Mouse (Mus musculus): ENCODE data around the gene Eef1akmt1. TPM values are rescaled to one million over a fixed set of nuclear protein-coding genes. Genes with fewer than 3 reads are reported as not detected.

Gene Eef1akmt1
- polyA plus RNA-seq, 1 experiment from 2014 or later, result 82.3 TPM

DNA sequence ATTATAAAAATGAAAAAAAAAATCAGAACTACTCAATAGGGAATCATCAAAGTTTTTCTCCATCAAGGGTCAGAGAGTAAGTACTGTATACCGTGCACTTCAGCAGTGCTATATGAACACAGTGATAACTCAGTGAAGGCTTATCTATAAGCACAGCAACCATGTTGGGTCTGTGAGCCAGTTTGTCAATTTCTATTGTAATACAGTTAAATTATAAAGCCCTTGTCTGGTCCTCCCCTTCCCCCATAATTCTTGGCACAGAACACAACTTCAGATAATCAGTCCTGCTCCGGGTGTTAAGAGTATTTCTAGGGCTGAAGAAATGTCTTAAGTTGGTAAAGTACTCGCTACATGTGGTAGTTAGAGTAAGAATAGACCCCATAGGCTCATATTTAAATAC lies 20.4 kb upstream of the Eef1akmt1 start:
- 92% methylated on average over 3 of the region's 3 CpGs for WGBS
- Histone ChIP-seq H3K9ac (no peak overlapping the region), H3K9me3 (replicated peaks) (no peaks in the 10 kb centered on the region), H3K4me2 (no peak overlapping the region), H3K4me1 (no peaks in the 10 kb centered on the region), H3K4me3 (replicated peaks) (no peak overlapping the region), H3K27me3 (no peaks in the 10 kb centered on the region), H3K36me3 (peaks cover 83% of the 10 kb centered on the region), H3K27ac (no peak overlapping the region)
- ATAC-seq (replicated peaks; ENCODE audit: low FRiP score), result no peak

GRCm38 (mm10) chr14:57576364-57577060 lies 5.1 kb upstream of the Eef1akmt1 start:
- Histone ChIP-seq H3K4me2 (no peak overlapping the region), H3K4me3 (replicated peaks) (no peak overlapping the region), H3K36me3 (peaks cover 34% of the 10 kb centered on the region), H3K27ac (no peak overlapping the region), H3K27me3 (no peaks in the 10 kb centered on the region), H3K9me3 (replicated peaks) (0 out of 2 replicates have a peak, but pooled peaks cover 2% of the 10 kb centered on the region), H3K4me1 (no peaks in the 10 kb centered on the region), H3K9ac (no peak overlapping the region)
- no peak for ATAC-seq (replicated peaks; ENCODE audit: low FRiP score)
- 96% methylated on average over 2 of the region's 2 CpGs for WGBS

GRCm38 (mm10) chr14:57574792-57575587 lies 3.6 kb upstream of the Eef1akmt1 start:
- H3K9ac ChIP-seq, result no peak overlapping the region
- H3K36me3 ChIP-seq, result peaks cover 21% of the 10 kb centered on the region
- no peaks in the 10 kb centered on the region for H3K27me3 ChIP-seq
- 88% methylated on average over 6 of the region's 6 CpGs for WGBS
- H3K4me1 ChIP-seq, result peaks cover 6% of the 10 kb centered on the region; the same call in 1 of the 2 replicates
- no peak overlapping the region for H3K27ac ChIP-seq
- no peak overlapping the region for H3K4me3 ChIP-seq (replicated peaks)
- no peak overlapping the region for H3K4me2 ChIP-seq
- H3K9me3 ChIP-seq (replicated peaks), result 0 out of 2 replicates have a peak, but pooled peaks cover 2% of the 10 kb centered on the region
- no peak for ATAC-seq (replicated peaks; ENCODE audit: low FRiP score)

- no peak overlapping the region for H3K4me3 ChIP-seq (replicated peaks)
- 90% methylated on average over 6 of the region's 6 CpGs for WGBS
- H3K27me3 ChIP-seq, result no peaks in the 10 kb centered on the region
- peaks cover 12% of the 10 kb centered on the region for H3K36me3 ChIP-seq
- no peak overlapping the region for H3K27ac ChIP-seq
- no peak overlapping the region for H3K9ac ChIP-seq
- peaks cover 2% of the 10 kb centered on the region; the same call in 1 of the 2 replicates for H3K4me1 ChIP-seq
- ATAC-seq (replicated peaks; ENCODE audit: low FRiP score), result no peak
- no peak overlapping the region for H3K4me2 ChIP-seq
- no peaks in the 10 kb centered on the region for H3K9me3 ChIP-seq (replicated peaks)
These were observed 5.8 kb downstream of the Eef1akmt1 start for GRCm38 (mm10) chr14:57565626-57566025.

- Histone ChIP-seq H3K4me2 (no peak overlapping the region), H3K9ac (no peak overlapping the region), H3K27me3 (no peaks in the 10 kb centered on the region), H3K27ac (no peak overlapping the region), H3K4me3 (replicated peaks) (no peak overlapping the region), H3K36me3 (0 out of 2 replicates have a peak, but pooled peaks cover 3% of the 10 kb centered on the region), H3K4me1 (no peaks in the 10 kb centered on the region), H3K9me3 (replicated peaks) (no peaks in the 10 kb centered on the region)
- 83% methylated on average over 1 of the region's 1 CpGs for WGBS
- no peak for ATAC-seq (replicated peaks; ENCODE audit: low FRiP score)
These were observed 14.5 kb downstream of the Eef1akmt1 start for GRCm38 (mm10) chr14:57556922-57557321.

- no peak overlapping the region for H3K9ac ChIP-seq
- H3K9me3 ChIP-seq (replicated peaks), result no peaks in the 10 kb centered on the region
- no peak overlapping the region for H3K4me2 ChIP-seq
- no peak overlapping the region for H3K27ac ChIP-seq
- H3K27me3 ChIP-seq, result no peaks in the 10 kb centered on the region
- no peak overlapping the region for H3K4me3 ChIP-seq (replicated peaks)
- no peak for ATAC-seq (replicated peaks; ENCODE audit: low FRiP score)
- 0 out of 2 replicates have a peak, but pooled peaks cover 3% of the 10 kb centered on the region for H3K36me3 ChIP-seq
- WGBS, result 82% methylated on average over 7 of the region's 7 CpGs
- H3K4me1 ChIP-seq, result no peaks in the 10 kb centered on the region
These were observed 15.8 kb downstream of the Eef1akmt1 start for GRCm38 (mm10) chr14:57555471-57556070.

DNA sequence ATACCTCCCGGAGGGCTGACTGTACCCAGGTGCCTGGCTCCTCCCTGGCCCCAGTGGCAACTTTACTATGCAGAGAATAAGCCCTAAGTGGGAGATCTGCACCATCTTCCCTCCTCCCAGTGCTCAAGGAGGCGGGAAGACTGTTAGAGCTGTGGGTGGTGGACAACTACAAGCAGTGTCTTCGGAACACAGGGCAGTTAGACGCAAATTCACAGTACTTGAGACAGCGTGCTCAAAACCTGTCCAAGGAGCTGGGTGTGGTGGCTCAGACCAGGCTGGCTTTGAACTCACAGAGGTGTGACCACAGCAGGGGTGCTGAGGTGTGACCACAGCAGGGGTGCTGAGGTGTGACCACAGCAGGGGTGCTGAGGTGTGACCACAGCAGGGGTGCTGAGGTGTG lies 17.0 kb downstream of the Eef1akmt1 start:
- no peaks in the 10 kb centered on the region for H3K27me3 ChIP-seq
- H3K9ac ChIP-seq, result no peak overlapping the region
- H3K9me3 ChIP-seq (replicated peaks), result no peaks in the 10 kb centered on the region
- peaks cover 11% of the 10 kb centered on the region; the same call in 1 of the 2 replicates for H3K36me3 ChIP-seq
- no peak for ATAC-seq (replicated peaks; ENCODE audit: low FRiP score)
- H3K4me2 ChIP-seq, result no peak overlapping the region
- H3K4me3 ChIP-seq (replicated peaks), result no peak overlapping the region
- H3K4me1 ChIP-seq, result no peaks in the 10 kb centered on the region
- no peak overlapping the region for H3K27ac ChIP-seq
- WGBS, result 84% methylated on average over 5 of the region's 5 CpGs

- ATAC-seq (replicated peaks; ENCODE audit: low FRiP score), result no peak
- peaks cover 19% of the 10 kb centered on the region for H3K36me3 ChIP-seq
- H3K9me3 ChIP-seq (replicated peaks), result no peaks in the 10 kb centered on the region
- no peak overlapping the region for H3K27ac ChIP-seq
- no peaks in the 10 kb centered on the region for H3K27me3 ChIP-seq
- H3K4me1 ChIP-seq, result no peaks in the 10 kb centered on the region
- no peak overlapping the region for H3K4me3 ChIP-seq (replicated peaks)
- H3K4me2 ChIP-seq, result no peak overlapping the region
- no peak overlapping the region for H3K9ac ChIP-seq
These were observed 18.5 kb downstream of the Eef1akmt1 start for GRCm38 (mm10) chr14:57552945-57553344.

GRCm38 (mm10) chr14:57547062-57547461 lies 24.4 kb downstream of the Eef1akmt1 start:
- peaks cover 16% of the 10 kb centered on the region for H3K36me3 ChIP-seq
- ATAC-seq (replicated peaks; ENCODE audit: low FRiP score), result no peak
- H3K27me3 ChIP-seq, result no peaks in the 10 kb centered on the region
- no peaks in the 10 kb centered on the region for H3K9me3 ChIP-seq (replicated peaks)
- no peak overlapping the region for H3K4me2 ChIP-seq
- peaks cover 12% of the 10 kb centered on the region for H3K4me1 ChIP-seq
- WGBS, result 75% methylated on average over 5 of the region's 5 CpGs
- H3K4me3 ChIP-seq (replicated peaks), result no peak overlapping the region
- H3K9ac ChIP-seq, result no peak overlapping the region
- no peak overlapping the region for H3K27ac ChIP-seq

DNA sequence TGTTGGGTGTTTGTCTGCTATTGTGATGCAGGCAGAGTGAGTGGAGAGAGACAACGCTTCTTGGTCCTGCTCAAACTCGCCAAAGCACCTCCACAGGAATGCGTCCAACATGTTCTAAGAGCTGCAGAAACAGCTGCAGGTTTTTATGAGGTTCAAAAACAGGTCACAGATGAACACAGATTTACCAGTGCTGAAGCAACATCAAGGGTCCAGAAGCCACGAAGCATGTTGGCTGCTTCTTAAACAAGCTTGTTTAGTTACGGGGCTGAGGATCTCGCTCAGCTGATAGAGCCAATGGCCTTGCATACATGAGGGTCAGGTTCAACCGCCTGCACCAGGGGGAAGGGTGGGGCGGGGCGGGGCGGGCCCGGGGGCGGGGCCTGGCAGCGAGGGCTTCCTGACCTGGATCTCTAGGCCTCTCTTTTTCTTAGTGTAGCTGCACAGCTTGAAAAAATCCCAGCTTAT lies 24.8 kb downstream of the Eef1akmt1 start:
- Histone ChIP-seq H3K4me2 (0 out of 2 replicates have a peak overlapping the region, but pooled peaks have one; percentile 8), H3K27me3 (no peaks in the 10 kb centered on the region), H3K9me3 (replicated peaks) (no peaks in the 10 kb centered on the region), H3K4me1 (peaks cover 12% of the 10 kb centered on the region), H3K9ac (no peak overlapping the region), H3K36me3 (peaks cover 16% of the 10 kb centered on the region), H3K27ac (no peak overlapping the region), H3K4me3 (replicated peaks) (no peak overlapping the region)
- ATAC-seq (replicated peaks; ENCODE audit: low FRiP score), result peak; percentile 83
- 15% methylated on average over 13 of the region's 13 CpGs for WGBS

DNA sequence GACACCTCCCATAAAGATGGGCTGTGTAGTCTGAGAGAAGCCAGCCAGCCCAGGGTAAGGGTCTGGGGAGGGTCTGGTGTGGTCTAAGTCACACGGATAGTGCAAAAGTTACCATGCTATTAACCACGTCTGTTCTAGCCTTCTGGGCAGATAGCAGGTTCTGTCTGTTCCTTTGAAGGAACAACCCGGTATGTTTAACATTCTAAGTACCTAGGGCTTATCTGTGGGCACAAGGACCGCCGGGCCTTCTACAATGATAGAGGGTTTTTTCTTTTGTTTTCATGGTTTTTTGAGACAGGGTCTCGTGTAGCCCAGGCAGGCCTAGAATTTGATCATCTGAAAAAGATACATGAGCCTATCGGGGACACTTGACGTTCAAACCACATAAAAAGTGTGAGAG lies 25.3 kb downstream of the Eef1akmt1 start:
- no peak overlapping the region for H3K27ac ChIP-seq
- peaks cover 16% of the 10 kb centered on the region for H3K36me3 ChIP-seq
- WGBS, result 82% methylated on average over 8 of the region's 8 CpGs
- no peaks in the 10 kb centered on the region for H3K27me3 ChIP-seq
- H3K9ac ChIP-seq, result no peak overlapping the region
- H3K4me3 ChIP-seq (replicated peaks), result no peak overlapping the region
- H3K4me1 ChIP-seq, result peaks cover 12% of the 10 kb centered on the region
- no peaks in the 10 kb centered on the region for H3K9me3 ChIP-seq (replicated peaks)
- H3K4me2 ChIP-seq, result no peak overlapping the region
- no peak for ATAC-seq (replicated peaks; ENCODE audit: low FRiP score)

DNA sequence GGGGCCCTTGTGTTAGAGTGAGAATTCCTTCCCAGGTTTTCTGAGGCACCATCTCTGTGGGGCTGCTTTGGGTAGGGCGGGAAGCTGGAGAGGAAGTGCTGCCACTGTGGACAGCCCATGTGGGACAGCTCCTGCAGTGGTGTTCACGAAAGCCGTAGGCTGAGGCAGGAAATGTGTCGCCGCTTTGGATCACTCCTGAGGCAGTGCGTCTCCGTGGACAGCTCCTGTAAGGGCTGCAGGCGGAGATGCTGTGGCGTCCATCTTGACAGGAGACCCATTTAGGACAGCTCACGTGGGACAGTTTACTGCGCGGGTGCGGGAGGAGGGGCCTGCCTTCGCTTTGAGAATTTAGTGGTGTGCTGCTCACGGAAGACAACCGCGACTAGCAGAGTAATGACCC lies 25.9 kb downstream of the Eef1akmt1 start:
- peaks cover 16% of the 10 kb centered on the region for H3K36me3 ChIP-seq
- H3K4me2 ChIP-seq, result no peak overlapping the region
- ATAC-seq (replicated peaks; ENCODE audit: low FRiP score), result no peak
- H3K4me1 ChIP-seq, result peaks cover 12% of the 10 kb centered on the region
- no peak overlapping the region for H3K4me3 ChIP-seq (replicated peaks)
- H3K9me3 ChIP-seq (replicated peaks), result no peaks in the 10 kb centered on the region
- no peaks in the 10 kb centered on the region for H3K27me3 ChIP-seq
- H3K9ac ChIP-seq, result no peak overlapping the region
- 84% methylated on average over 17 of the region's 17 CpGs for WGBS
- no peak overlapping the region for H3K27ac ChIP-seq

All from kidney, embryonic 15.5 days (tissue).